Comparison of ENCODE assay signal across 34 mouse cellular contexts in the genomic region with DNA sequence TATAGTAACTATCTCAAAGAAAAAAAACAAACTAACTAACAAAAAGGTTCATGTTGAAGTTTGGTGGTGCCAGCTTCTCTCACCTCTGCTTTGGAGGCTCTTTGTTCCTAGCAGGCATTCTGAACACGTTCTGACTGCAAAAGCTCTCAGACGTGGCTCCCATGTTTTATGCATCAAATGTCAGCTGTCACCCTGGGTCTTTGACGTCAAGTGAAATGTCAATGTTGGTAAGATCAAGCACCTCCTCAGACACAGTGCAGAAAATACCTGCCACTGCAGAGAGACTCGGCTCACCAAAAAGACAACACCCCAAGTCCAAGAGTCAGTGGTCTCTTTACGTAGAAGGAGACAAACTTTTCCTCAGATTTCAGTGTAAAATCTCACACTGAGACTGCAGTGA. TPM values are rescaled to one million over a fixed set of nuclear protein-coding genes. Genes with fewer than 3 reads are reported as not detected.
"Had no signal": no experiment of that assay in that cellular context is flagged by ENCODE, and none has a peak within 500 bp of the region (broad histone marks: within the 10 kb centered on the region; RNA-seq: fewer than 3 reads in every experiment).

No protein-coding gene starts in this region.

- ATAC-seq: liver, embryonic 12.5 days; liver, postnatal 0 days; lung, postnatal 0 days; midbrain, embryonic 13.5 days; midbrain, embryonic 15.5 days; midbrain, embryonic 16.5 days had no signal

- H3K9me3 ChIP-seq: limb, embryonic 10.5 days; limb, embryonic 12.5 days; limb, embryonic 13.5 days; limb, embryonic 15.5 days; liver, embryonic 12.5 days; liver, embryonic 13.5 days; liver, embryonic 15.5 days; lung, embryonic 15.5 days; megakaryocyte, embryonic 14.5 days; midbrain, embryonic 10.5 days; midbrain, embryonic 12.5 days; midbrain, embryonic 13.5 days; midbrain, embryonic 15.5 days; neural tube, embryonic 12.5 days had no signal

- H3K27ac ChIP-seq: limb, embryonic 10.5 days; limb, embryonic 12.5 days; limb, embryonic 13.5 days; limb, embryonic 15.5 days; liver, embryonic 12.5 days; liver, embryonic 13.5 days; liver, embryonic 14.5 days; liver, embryonic 15.5 days; lung, embryonic 15.5 days; macrophage; midbrain, embryonic 10.5 days; midbrain, embryonic 12.5 days; midbrain, embryonic 13.5 days; midbrain, embryonic 15.5 days; neural tube, embryonic 12.5 days had no signal

- H3K36me3 ChIP-seq: limb, embryonic 10.5 days; limb, embryonic 12.5 days; limb, embryonic 13.5 days; limb, embryonic 15.5 days; liver, embryonic 12.5 days; liver, embryonic 13.5 days; liver, embryonic 15.5 days; lung, embryonic 15.5 days; midbrain, embryonic 10.5 days; midbrain, embryonic 12.5 days; midbrain, embryonic 13.5 days; midbrain, embryonic 15.5 days; neural tube, embryonic 12.5 days had no signal

- DNase-seq: left cerebral cortex, postnatal 4 days; liver; liver, embryonic 13.5 days; liver, postnatal 0 days; lung, adult 18-20 months; lung, adult 2 months; lung, embryonic 14.5 days; lung, postnatal 10 days; lung, postnatal 14 days; lung, postnatal 36 days; lung, postnatal 4 days had no signal

- H3K27me3 ChIP-seq: limb, embryonic 12.5 days; limb, embryonic 13.5 days; limb, embryonic 15.5 days; lung, embryonic 15.5 days; midbrain, embryonic 12.5 days; midbrain, embryonic 13.5 days; midbrain, embryonic 15.5 days had no signal

- H3K4me2 ChIP-seq: limb, embryonic 12.5 days; limb, embryonic 13.5 days; limb, embryonic 15.5 days; liver, embryonic 11.5 days; liver, embryonic 12.5 days; liver, embryonic 13.5 days; liver, embryonic 15.5 days; lung, embryonic 14.5 days; lung, embryonic 15.5 days; midbrain, embryonic 12.5 days; midbrain, embryonic 13.5 days; midbrain, embryonic 15.5 days; neural tube, embryonic 12.5 days had no signal

- H3K4me3 ChIP-seq: limb, embryonic 10.5 days; limb, embryonic 12.5 days; limb, embryonic 13.5 days; limb, embryonic 15.5 days; liver, embryonic 12.5 days; liver, embryonic 13.5 days; liver, embryonic 15.5 days; lung, embryonic 15.5 days; megakaryocyte, embryonic 14.5 days; midbrain, embryonic 10.5 days; midbrain, embryonic 12.5 days; midbrain, embryonic 13.5 days; midbrain, embryonic 15.5 days; myocyte; neural tube, embryonic 12.5 days had no signal

- H3K4me1 ChIP-seq: liver, embryonic 12.5 days; liver, embryonic 13.5 days; liver, embryonic 15.5 days; lung, embryonic 15.5 days; megakaryocyte, embryonic 14.5 days; midbrain, embryonic 10.5 days; midbrain, embryonic 12.5 days; neural tube, embryonic 12.5 days had no signal

- H3K9ac ChIP-seq: limb, embryonic 12.5 days; limb, embryonic 13.5 days; limb, embryonic 15.5 days; liver, embryonic 12.5 days; liver, embryonic 13.5 days; liver, embryonic 14.5 days; liver, embryonic 15.5 days; liver, postnatal 0 days; lung, embryonic 14.5 days; lung, embryonic 15.5 days; midbrain, embryonic 12.5 days; midbrain, embryonic 13.5 days; midbrain, embryonic 15.5 days; neural tube, embryonic 12.5 days had no signal

RNA-seq across cellular contexts. Expression of gene Eva1c, which starts 48.0 kb away (rescaled TPM):
- total RNA-seq: megakaryocyte progenitor cell, adult 5-6 weeks; megakaryocyte, adult 5-6 weeks; megakaryocyte-erythroid progenitor cell, adult 5-6 weeks; monocyte, adult 5-6 weeks had no signal
- polyA plus RNA-seq: macrophage had no signal
